8 mouse cellular contexts compared by ENCODE assay signal in the genomic region with DNA sequence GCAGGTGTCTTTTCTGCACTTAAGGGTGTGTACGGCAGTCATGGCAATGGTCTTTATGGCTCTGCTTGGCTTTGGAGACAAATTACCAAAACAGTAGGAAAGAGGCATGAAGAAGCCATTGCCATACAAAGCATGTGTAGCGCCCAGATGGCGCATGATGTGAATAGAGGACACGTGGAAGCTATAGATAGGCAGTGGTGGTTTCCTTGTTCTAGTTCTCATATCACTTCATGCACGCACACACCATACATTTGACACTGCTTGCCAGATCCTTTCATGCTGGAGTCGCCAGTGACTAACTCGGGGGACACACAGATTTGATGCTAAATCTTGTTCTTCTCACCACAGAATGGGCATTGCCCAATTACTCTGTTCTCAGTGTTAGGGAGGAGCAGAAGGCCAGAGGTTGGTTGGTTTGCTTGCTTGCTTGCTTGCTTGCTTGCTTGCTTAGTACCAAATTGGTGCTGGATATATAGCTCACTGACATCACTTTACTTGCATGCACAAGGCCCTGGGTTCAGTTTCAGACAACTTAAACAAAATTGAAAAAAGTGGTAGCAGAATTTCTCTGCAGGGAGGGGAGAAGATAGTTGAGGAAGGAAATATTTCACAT. TPM values are rescaled to one million over a fixed set of nuclear protein-coding genes. Genes with fewer than 3 reads are reported as not detected.
DNase-seq lines count a peak whose midpoint lies in the region; ATAC-seq and TF ChIP-seq lines count a peak whose summit lies in the region.

A gene (plus strand): TSS at position 563 of the 613 bp plus-strand sequence.

- H3K9me3 ChIP-seq in kidney, embryonic 14.5 days (ENCODE audit: control insufficient read depth, low read length): no peaks in the 10 kb centered on the region
- no peaks in the 10 kb centered on the region for H3K9me3 ChIP-seq in intestine, postnatal 0 days (ENCODE audit: control insufficient read depth)
- no peaks in the 10 kb centered on the region for H3K9me3 ChIP-seq in midbrain, embryonic 13.5 days

- peak within 1 kb of the TSS; percentile 100 for H3K4me2 ChIP-seq in kidney, embryonic 14.5 days (replicated peaks; ENCODE audit: low read depth, low read length)
- H3K4me2 ChIP-seq in intestine, postnatal 0 days (replicated peaks; ENCODE audit: low read depth): peak within 1 kb of the TSS; percentile 100
- peak within 1 kb of the TSS; percentile 99 for H3K4me2 ChIP-seq in midbrain, embryonic 13.5 days (replicated peaks)

- no peak for TF ChIP-seq POLR2A in brain, embryonic 14.5 days (IDR thresholded peaks at IDR 0.05; ENCODE audit: borderline replicate concordance, extremely low read depth, insufficient read depth, insufficient read length, poor library complexity, severe bottlenecking)

- H3K4me1 ChIP-seq in kidney, embryonic 14.5 days (ENCODE audit: control insufficient read depth, insufficient read depth, low read length): 0 out of 2 replicates have a peak, but pooled peaks cover 9% of the 10 kb centered on the region
- peaks cover 3% of the 10 kb centered on the region; the same call in 1 of the 2 replicates for H3K4me1 ChIP-seq in intestine, postnatal 0 days (replicated peaks; ENCODE audit: control insufficient read depth, insufficient read depth, low read length)
- peaks cover 36% of the 10 kb centered on the region for H3K4me1 ChIP-seq in midbrain, embryonic 13.5 days (replicated peaks)

- no peak for DNase-seq in kidney, adult 9 months
- no peak for DNase-seq in brain, embryonic 14.5 days (ENCODE audit: low read depth)
- no peak for DNase-seq in gastrocnemius, postnatal 36 days

- H3K4me3 ChIP-seq in kidney, embryonic 14.5 days (ENCODE audit: low read length): peak within 1 kb of the TSS; percentile 69
- H3K4me3 ChIP-seq in intestine, postnatal 0 days (ENCODE audit: low read depth, low read length): peak within 1 kb of the TSS; percentile 70
- H3K4me3 ChIP-seq in midbrain, embryonic 13.5 days (replicated peaks): peak within 1 kb of the TSS; percentile 79

- 89% methylated on average over 7 of the region's 7 CpGs for WGBS in kidney, embryonic 14.5 days
- WGBS in intestine, postnatal 0 days: 86% methylated on average over 7 of the region's 7 CpGs
- WGBS in midbrain, embryonic 13.5 days: 88% methylated on average over 7 of the region's 7 CpGs

- no peak for TF ChIP-seq CTCF in brain, embryonic 14.5 days (IDR thresholded peaks at IDR 0.05; ENCODE audit: borderline replicate concordance, extremely low read depth, insufficient read depth, insufficient read length)
- TF ChIP-seq CTCF in intestine, postnatal 0 days (IDR thresholded peaks at IDR 0.05; ENCODE audit: low read depth): no peak

- intact Hi-C loops in gastrocnemius, postnatal 36 days (cut with DNase I): no loop called here

- peaks cover 18% of the 10 kb centered on the region; the same call in 1 of the 2 replicates for H3K27me3 ChIP-seq in kidney, embryonic 14.5 days (ENCODE audit: control insufficient read depth, insufficient read depth, low read length)
- H3K27me3 ChIP-seq in intestine, postnatal 0 days (replicated peaks; ENCODE audit: control insufficient read depth, insufficient read depth, low read length): no peaks in the 10 kb centered on the region; the same call in 1 of the 2 replicates
- 0 out of 2 replicates have a peak, but pooled peaks cover 4% of the 10 kb centered on the region for H3K27me3 ChIP-seq in midbrain, embryonic 13.5 days

- no peak for ATAC-seq in kidney, embryonic 14.5 days (ENCODE audit: low FRiP score, low TSS enrichment)
- ATAC-seq in intestine, postnatal 0 days: no peak
- no peak for ATAC-seq in midbrain, embryonic 13.5 days
- no peak for ATAC-seq in erythroid progenitor cell, adult 5-6 weeks (replicated peaks; ENCODE audit: low FRiP score, poor library complexity, severe bottlenecking)
- ATAC-seq in monocyte, adult 5-6 weeks (replicated peaks; ENCODE audit: insufficient number of reproducible peaks, low FRiP score, low TSS enrichment, poor library complexity, severe bottlenecking): no peak

- no peak within 1 kb of the TSS for H3K27ac ChIP-seq in kidney, embryonic 14.5 days (ENCODE audit: low read depth, low read length)
- H3K27ac ChIP-seq in intestine, postnatal 0 days (ENCODE audit: low read depth, low read length): no peak within 1 kb of the TSS
- peak within 1 kb of the TSS; percentile 92 for H3K27ac ChIP-seq in midbrain, embryonic 13.5 days

- H3K36me3 ChIP-seq in kidney, embryonic 14.5 days (ENCODE audit: control insufficient read depth, insufficient read depth, low read length): peaks cover 21% of the 10 kb centered on the region; the same call in 1 of the 2 replicates
- 0 out of 2 replicates have a peak, but pooled peaks cover 5% of the 10 kb centered on the region for H3K36me3 ChIP-seq in intestine, postnatal 0 days (ENCODE audit: control insufficient read depth, insufficient read depth)
- H3K36me3 ChIP-seq in midbrain, embryonic 13.5 days: peaks cover 31% of the 10 kb centered on the region

- no peak within 1 kb of the TSS for H3K9ac ChIP-seq in kidney, embryonic 14.5 days (ENCODE audit: low read depth, low read length)
- no peak within 1 kb of the TSS for H3K9ac ChIP-seq in intestine, postnatal 0 days (ENCODE audit: low read depth, low read length)
- H3K9ac ChIP-seq in midbrain, embryonic 13.5 days (replicated peaks): peak within 1 kb of the TSS; percentile 93

RNA-seq across cellular contexts. Expression of the gene that starts here (rescaled TPM):
- 0.76 and 1.4 TPM in 2 replicates for polyA plus RNA-seq in kidney, embryonic 14.5 days (2014; fragmentation: Nextera tagmentation; extraction: Ambion mirVana)
- polyA plus RNA-seq in brain, embryonic 14.5 days (2012; rRNA removed): 108 and 139 TPM in 2 replicates
- polyA plus RNA-seq in intestine, postnatal 0 days (2015; fragmentation: Nextera tagmentation; extraction: Ambion mirVana): 2.9 and 3.2 TPM in 2 replicates
- 58.9 and 70.2 TPM in 2 replicates for polyA plus RNA-seq in midbrain, embryonic 13.5 days (2015; fragmentation: Nextera tagmentation; extraction: Ambion mirVana)
- not detected in 2 replicates for total RNA-seq in erythroid progenitor cell, adult 5-6 weeks (2015; ENCODE audit: low replicate concordance)
- under 0.01 TPM in 1 of 2 replicates, not detected in the other for total RNA-seq in erythroid progenitor cell, adult 5-6 weeks (2017; ENCODE audit: low replicate concordance)
- total RNA-seq in monocyte, adult 5-6 weeks (2017): 1.2 to 1.5 TPM in 2 of 3 replicates, not detected in the other
- under 1 TPM in 1 of 2 experiments, not detected in 1; 0.18 TPM for total RNA-seq in gastrocnemius, postnatal 36 days (2021)

Comparison
In these comparisons a context has a peak if more than half of its experiments do, and no peak if none do; other contexts are left out.
1. RNA of the gene that starts here (polyA plus RNA-seq): 108 to 139 TPM in brain, embryonic 14.5 days and 58.9 to 70.2 TPM in midbrain, embryonic 13.5 days; 2.9 to 3.2 TPM in intestine, postnatal 0 days and 0.76 to 1.4 TPM in kidney, embryonic 14.5 days; every median in the first group is over 10 times any median in the second.
2. Peak in every context shown above with its lines, with median percentiles within 50 percentile points of each other: H3K4me2 ChIP-seq and H3K4me3 ChIP-seq.